ENCODE assay signal across 8 mouse cellular contexts in genomic region chr19:32792610-32793009, GRCm38 (mm10). TPM values are rescaled to one million over a fixed set of nuclear protein-coding genes. Genes with fewer than 3 reads are reported as not detected.
DNase-seq lines count a peak whose midpoint lies in the region; ATAC-seq lines count a peak whose summit lies in the region.

No protein-coding gene starts in this region.

- 47% methylated on average over 6 of the region's 6 CpGs for WGBS in limb, embryonic 11.5 days
- WGBS in limb, embryonic 10.5 days, result 73% methylated on average over 6 of the region's 6 CpGs
- WGBS in forebrain, embryonic 14.5 days, result 5% methylated on average over 6 of the region's 6 CpGs

- no peak for ATAC-seq in limb, embryonic 11.5 days (ENCODE audit: insufficient number of reproducible peaks, low FRiP score, low TSS enrichment, low read depth)
- peak; percentile 87 for ATAC-seq in forebrain, embryonic 14.5 days

- H3K4me2 ChIP-seq in limb, embryonic 11.5 days (ENCODE audit: low read depth, severe bottlenecking), result no peak overlapping the region
- no peak overlapping the region for H3K4me2 ChIP-seq in forebrain, embryonic 14.5 days (ENCODE audit: low read length)

- no peaks in the 10 kb centered on the region for H3K9me3 ChIP-seq in limb, embryonic 11.5 days (ENCODE audit: control insufficient read depth, low read length)
- no peaks in the 10 kb centered on the region for H3K9me3 ChIP-seq in limb, embryonic 10.5 days (replicated peaks)
- no peaks in the 10 kb centered on the region for H3K9me3 ChIP-seq in forebrain, embryonic 14.5 days (replicated peaks; ENCODE audit: control insufficient read depth, low read length)

- peak; percentile 42 for DNase-seq in limb, embryonic 11.5 days (ENCODE audit: low spot score)
- DNase-seq in limb, embryonic 10.5 days (ENCODE audit: low spot score), result no peak
- peak; percentile 84 for DNase-seq in adrenal gland, postnatal 10 days
- DNase-seq in forebrain, embryonic 14.5 days (ENCODE audit: low spot score), result peak; percentile 93
- peak; percentile 64 for DNase-seq in heart, postnatal 36 days
- DNase-seq in layer of hippocampus, postnatal 10 days (ENCODE audit: low spot score in 2 of 2), result peak; percentile 16 to 54
- DNase-seq in ovary, postnatal 14 days (ENCODE audit: low spot score), result peak; percentile 35
- DNase-seq in T-cell, adult 2 months (ENCODE audit: low spot score), result no peak

- no peaks in the 10 kb centered on the region for H3K27me3 ChIP-seq in limb, embryonic 11.5 days (ENCODE audit: control insufficient read depth, insufficient read depth, low read length)
- no peaks in the 10 kb centered on the region for H3K27me3 ChIP-seq in limb, embryonic 10.5 days (ENCODE audit: low read depth, poor library complexity, severe bottlenecking)
- no peaks in the 10 kb centered on the region for H3K27me3 ChIP-seq in forebrain, embryonic 14.5 days (replicated peaks; ENCODE audit: control insufficient read depth, insufficient read depth, low read length)

- H3K27ac ChIP-seq in limb, embryonic 11.5 days (replicated peaks; ENCODE audit: low read depth, low read length), result no peak overlapping the region
- no peak overlapping the region for H3K27ac ChIP-seq in limb, embryonic 10.5 days
- no peak overlapping the region for H3K27ac ChIP-seq in forebrain, embryonic 14.5 days (ENCODE audit: low read depth, low read length)

- intact Hi-C loops in heart, postnatal 36 days (cut with DNase I), result loop anchor here (5.0 kb wide), 1 partner anchor 35 kb away; the partner anchor contains the start of gene Pten

- no peaks in the 10 kb centered on the region for H3K36me3 ChIP-seq in limb, embryonic 11.5 days (ENCODE audit: control insufficient read depth, insufficient read depth, low read length)
- H3K36me3 ChIP-seq in limb, embryonic 10.5 days, result 0 out of 2 replicates have a peak, but pooled peaks cover 2% of the 10 kb centered on the region
- H3K36me3 ChIP-seq in forebrain, embryonic 14.5 days (ENCODE audit: control insufficient read depth, insufficient read depth, low read length), result no peaks in the 10 kb centered on the region

- H3K4me1 ChIP-seq in limb, embryonic 11.5 days (ENCODE audit: control insufficient read depth, insufficient read depth, low read length), result peaks cover 9% of the 10 kb centered on the region; the same call in 1 of the 2 replicates
- H3K4me1 ChIP-seq in limb, embryonic 10.5 days, result peaks cover 21% of the 10 kb centered on the region
- peaks cover 7% of the 10 kb centered on the region; the same call in 1 of the 2 replicates for H3K4me1 ChIP-seq in forebrain, embryonic 14.5 days (ENCODE audit: control insufficient read depth, insufficient read depth, low read length)

- no peak overlapping the region for H3K4me3 ChIP-seq in limb, embryonic 11.5 days (ENCODE audit: low read depth, low read length)
- H3K4me3 ChIP-seq in limb, embryonic 10.5 days, result no peak overlapping the region
- no peak overlapping the region for H3K4me3 ChIP-seq in forebrain, embryonic 14.5 days (ENCODE audit: low read depth, low read length)

- H3K9ac ChIP-seq in limb, embryonic 11.5 days (ENCODE audit: low read length), result no peak overlapping the region
- no peak overlapping the region for H3K9ac ChIP-seq in forebrain, embryonic 14.5 days (ENCODE audit: low read length)

RNA-seq across cellular contexts. Expression of gene Pten, which starts 35.3 kb away (rescaled TPM):
- 6.9 and 7.8 TPM in 2 replicates for polyA plus RNA-seq in limb, embryonic 11.5 days (2014; fragmentation: Nextera tagmentation; extraction: Ambion mirVana)
- polyA plus RNA-seq in limb, embryonic 10.5 days (2016; fragmentation: Nextera tagmentation; extraction: Ambion mirVana), result 5.0 and 5.8 TPM in 2 replicates
- total RNA-seq in adrenal gland, postnatal 10 days (2021), result 10 to 100 TPM; 64.8 to 65.9 TPM
- polyA plus RNA-seq in forebrain, embryonic 14.5 days (2014; fragmentation: Nextera tagmentation; extraction: Ambion mirVana), result 15.6 and 18.3 TPM in 2 replicates
- 10 to 100 TPM; 60.3 to 71.1 TPM for total RNA-seq in heart, postnatal 36 days (2021)
- 100 to 1,000 TPM; 129 to 130 TPM for total RNA-seq in layer of hippocampus, postnatal 10 days (2021)

RNA-seq across cellular contexts. Expression of gene Atad1, which starts 53.0 kb away (rescaled TPM):
- 68.8 and 71.5 TPM in 2 replicates for polyA plus RNA-seq in limb, embryonic 11.5 days (2014; fragmentation: Nextera tagmentation; extraction: Ambion mirVana)
- 62.5 and 71.7 TPM in 2 replicates for polyA plus RNA-seq in limb, embryonic 10.5 days (2016; fragmentation: Nextera tagmentation; extraction: Ambion mirVana)
- 10 to 100 TPM; 60.0 to 65.8 TPM for total RNA-seq in adrenal gland, postnatal 10 days (2021)
- polyA plus RNA-seq in forebrain, embryonic 14.5 days (2014; fragmentation: Nextera tagmentation; extraction: Ambion mirVana), result 139 and 143 TPM in 2 replicates
- 10 to 100 TPM; 78.8 to 91.7 TPM for total RNA-seq in heart, postnatal 36 days (2021)
- total RNA-seq in layer of hippocampus, postnatal 10 days (2021), result 100 to 1,000 TPM; 105 to 121 TPM

Comparison
In these comparisons a context has a peak if more than half of its experiments do, and no peak if none do; other contexts are left out.
1. DNase-seq: peak in limb, embryonic 11.5 days (single experiment), adrenal gland, postnatal 10 days (single experiment), forebrain, embryonic 14.5 days (single experiment), heart, postnatal 36 days (2 of 2), layer of hippocampus, postnatal 10 days (2 of 2) and ovary, postnatal 14 days (single experiment); none in limb, embryonic 10.5 days (single experiment) and T-cell, adult 2 months (single experiment).